Mouse (Mus musculus) G1E (cell line): Measurements from ENCODE around the gene Ran.

Experiments
- CTCF ChIP-seq: IDR thresholded peaks from 2 replicates; pipeline ENCODE4 v1.5.1; 2012; ENCODE audit warnings: low read depth, low read length, inconsistent platforms, mixed read lengths
- GATA1 ChIP-seq: IDR thresholded peaks from 2 replicates; pipeline ENCODE4 v1.6.1; 2012; ENCODE audit warnings: borderline replicate concordance, low read length, inconsistent platforms, mixed read lengths
- GATA2 ChIP-seq: IDR thresholded peaks from 2 replicates; pipeline ENCODE4 v1.6.1; 2012; ENCODE audit warnings: low read depth, low read length, inconsistent platforms, borderline replicate concordance
- POLR2AphosphoS5 ChIP-seq: IDR thresholded peaks from 2 replicates; pipeline ENCODE4 v1.6.1; 2012; ENCODE audit warnings: low read depth, low read length, inconsistent platforms; ENCODE audit not compliant: insufficient replicate concordance
- TAL1 ChIP-seq: conservative IDR thresholded peaks from 2 replicates; pipeline ENCODE4 v1.6.1; 2012; ENCODE audit warnings: low read depth, low read length, inconsistent platforms, mixed read lengths

GRCm38 (mm10) chr5:128971298-128971697, 48.6 kb upstream of the Ran start:
- TF ChIP-seq CTCF, result no peak
- TF ChIP-seq GATA1, result no peak
- TF ChIP-seq POLR2AphosphoS5, result no peak
- no peak for TF ChIP-seq TAL1
- no peak for TF ChIP-seq GATA2
